Comparison of ENCODE assay signal across 24 mouse cellular contexts in the genomic region with DNA sequence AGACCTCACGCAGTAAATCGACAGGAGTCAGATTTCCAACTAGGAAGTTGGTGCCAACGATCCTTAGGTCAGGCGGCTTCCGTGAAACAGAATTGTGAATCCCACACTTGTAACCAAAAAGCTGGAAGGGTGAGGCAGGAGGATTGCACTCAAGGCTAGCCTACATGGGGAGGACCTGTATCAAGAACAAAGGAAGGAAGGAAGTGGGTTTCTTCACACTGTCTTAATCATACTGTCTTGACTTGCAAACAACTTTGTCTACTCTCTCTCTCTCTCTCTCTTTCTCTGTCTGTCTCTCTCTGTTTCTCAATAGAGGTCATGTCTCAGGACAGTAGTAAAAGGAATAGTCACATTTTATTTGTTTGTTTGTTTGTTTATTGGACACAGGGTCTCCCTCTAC. TPM values are rescaled to one million over a fixed set of nuclear protein-coding genes. Genes with fewer than 3 reads are reported as not detected.
"Had no signal": no experiment of that assay in that cellular context is flagged by ENCODE, and none has a peak within 500 bp of the region (broad histone marks: within the 10 kb centered on the region; RNA-seq: fewer than 3 reads in every experiment).

No protein-coding gene starts in this region.

- ATAC-seq: liver, postnatal 0 days; lung, postnatal 0 days; midbrain, embryonic 15.5 days had no signal

- DNase-seq: kidney, adult 11 months; kidney, adult 8-10 months; kidney, postnatal 14 days; kidney, postnatal 4 days; layer of hippocampus, adult 9-11 months; layer of hippocampus, postnatal 36 days; liver, postnatal 0 days; lung, embryonic 14.5 days; lung, postnatal 36 days; retina, postnatal 1 day; thymus, adult 2 months; thymus, postnatal 14 days had no signal

RNA-seq across cellular contexts. Expression of gene Rnf186, which starts 4.2 kb away (rescaled TPM):
- total RNA-seq: layer of hippocampus, adult 2 months; layer of hippocampus, postnatal 36 days; left cerebral cortex, adult 2 months; left cerebral cortex, postnatal 10 days; left cerebral cortex, postnatal 36 days; neutrophil, adult 5-6 weeks had no signal
- polyA plus RNA-seq: limb, embryonic 11.5 days; limb, embryonic 14.5 days; liver, embryonic 11.5 days; midbrain, embryonic 12.5 days; neural tube, embryonic 13.5 days had no signal
